Mouse (Mus musculus) lung, postnatal 4 days (tissue): ENCODE results near the gene Lrrc8d.

Source experiments
- DNase-seq, 2 experiments: peaks; one replicate each; pipeline ENCODE4 v3.0.0; 2021

The Lrrc8d gene

DNA sequence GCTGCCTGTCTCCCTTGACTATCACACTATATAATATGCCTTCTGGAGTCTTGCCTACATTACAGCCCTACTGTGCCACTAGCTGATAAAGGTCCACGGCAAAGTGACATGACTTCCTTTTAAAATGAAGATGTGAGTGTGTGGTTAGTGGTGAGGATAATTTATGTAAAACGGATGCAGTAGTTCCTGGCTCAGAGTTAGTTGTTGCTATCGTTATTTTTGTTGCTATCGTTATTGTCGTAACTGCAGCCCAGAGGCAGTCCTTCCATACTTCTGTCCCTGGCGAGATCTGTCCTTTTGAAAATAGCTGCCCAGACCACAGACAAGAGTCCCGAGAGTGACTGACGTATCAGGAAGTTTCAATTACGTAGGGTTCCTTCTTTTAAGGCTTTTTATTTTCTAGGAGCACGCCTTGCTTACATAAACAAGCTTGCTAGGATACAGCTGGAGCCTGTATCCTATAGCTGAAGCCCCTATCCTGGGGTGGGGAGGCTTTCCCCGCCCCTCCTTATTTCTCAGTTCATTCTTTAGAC lies 18.4 kb downstream of the Lrrc8d start:
- DNase-seq, result peak in 1 of 2 experiments; percentile 50

- no peak for DNase-seq
Measured at GRCm38 (mm10) chr5:105721267-105721666, 21.5 kb downstream of the Lrrc8d start.

- no peak for DNase-seq
Measured at GRCm38 (mm10) chr5:105722807-105723206, 23.0 kb downstream of the Lrrc8d start.

- no peak for DNase-seq
Measured at GRCm38 (mm10) chr5:105730193-105730831, 30.5 kb downstream of the Lrrc8d start.

GRCm38 (mm10) chr5:105731173-105731626 lies 31.4 kb downstream of the Lrrc8d start:
- peak; percentile 42 to 50 for DNase-seq

DNA sequence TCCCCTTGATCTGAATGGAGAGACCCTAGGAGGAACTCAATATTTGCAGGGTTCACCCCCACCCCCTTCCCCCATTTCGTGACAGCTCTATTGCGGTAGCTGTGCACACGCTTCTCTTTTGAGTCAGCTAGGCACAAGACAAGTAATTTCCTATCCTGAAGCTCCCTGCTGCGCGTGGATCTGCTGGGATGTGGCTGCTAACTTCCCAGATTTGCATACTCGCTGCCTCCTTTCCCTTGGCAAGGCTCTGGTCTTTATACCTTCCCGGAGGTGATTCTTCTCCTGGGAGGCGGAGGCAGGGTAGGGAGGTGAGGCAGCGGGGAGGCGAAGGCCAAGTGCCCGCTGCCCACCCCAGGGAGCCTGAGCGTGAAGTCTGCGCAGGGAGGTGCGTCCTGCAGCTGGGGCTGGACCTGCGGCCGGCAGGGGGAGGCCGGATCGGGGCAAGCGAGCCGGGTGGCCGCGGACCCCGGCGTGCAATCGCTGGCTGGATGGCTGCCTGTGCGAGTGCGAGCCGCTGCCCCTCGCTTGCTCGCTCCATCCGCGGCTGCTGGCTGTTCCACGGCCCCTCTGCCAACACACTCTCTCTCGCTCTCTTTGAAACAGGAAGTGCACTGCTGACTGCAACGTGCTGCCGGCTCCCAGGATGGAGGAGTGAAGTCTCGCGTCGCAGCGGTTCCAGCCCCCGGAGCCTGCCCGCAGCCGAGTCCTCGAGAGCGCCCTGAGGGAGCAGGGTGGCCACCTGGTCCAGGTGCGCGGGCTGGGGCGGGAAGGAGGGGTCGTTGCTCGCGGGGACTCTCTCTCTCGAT lies 32.1 kb downstream of the Lrrc8d start:
- DNase-seq, result peak; percentile 73 to 85

GRCm38 (mm10) chr5:105732433-105732891 lies 32.7 kb downstream of the Lrrc8d start:
- DNase-seq, result peak; percentile 62 to 80

- peak in 1 of 2 experiments; percentile 46 for DNase-seq
Measured at GRCm38 (mm10) chr5:105733226-105733625, 33.5 kb downstream of the Lrrc8d start.

DNA sequence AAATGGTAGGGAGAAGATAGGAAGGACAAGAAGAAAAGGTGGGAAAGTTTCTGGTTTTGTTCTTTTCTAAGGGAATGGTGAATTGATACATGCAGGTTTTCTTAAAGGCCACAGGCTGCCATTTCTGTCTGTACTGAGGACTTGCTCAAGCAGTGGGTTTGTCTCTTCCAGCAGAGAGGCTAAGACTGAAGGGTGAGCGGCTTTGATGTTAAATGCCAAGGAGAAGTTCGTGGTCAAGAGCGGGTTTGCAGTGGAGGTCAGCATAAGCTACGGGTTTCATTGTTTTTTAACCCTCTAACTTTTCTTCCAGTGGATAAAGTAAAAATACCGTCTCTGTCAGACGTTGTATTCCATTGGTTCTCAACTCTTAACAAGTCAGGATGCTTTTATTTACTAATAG lies 36.6 kb downstream of the Lrrc8d start:
- DNase-seq, result no peak

- DNase-seq, result no peak
Measured at GRCm38 (mm10) chr5:105737145-105737544, 37.4 kb downstream of the Lrrc8d start.

- no peak for DNase-seq
Measured at GRCm38 (mm10) chr5:105740437-105740836, 40.7 kb downstream of the Lrrc8d start.

DNA sequence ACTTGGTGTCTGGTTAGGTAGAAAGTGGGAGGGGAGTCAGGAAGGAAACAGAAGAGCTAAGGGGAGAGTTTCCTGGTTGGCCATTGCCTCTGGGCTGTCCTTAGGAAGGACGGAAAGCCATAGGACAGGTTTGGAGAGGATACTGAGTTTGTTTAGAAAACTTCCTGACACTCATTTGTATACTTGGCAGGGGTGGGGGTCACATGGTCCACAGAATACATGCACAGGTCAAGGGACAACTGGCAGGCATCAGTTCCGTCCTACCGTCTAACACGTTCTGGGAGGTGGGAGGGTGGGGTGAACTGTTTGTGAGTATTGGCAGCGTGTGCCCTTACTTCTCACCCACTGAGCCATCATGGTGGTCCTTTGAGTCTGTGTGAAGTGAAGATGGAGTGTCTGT lies 42.9 kb downstream of the Lrrc8d start:
- peak; percentile 37 to 47 for DNase-seq

GRCm38 (mm10) chr5:105745324-105745723 lies 45.6 kb downstream of the Lrrc8d start:
- peak; percentile 48 to 49 for DNase-seq

DNA sequence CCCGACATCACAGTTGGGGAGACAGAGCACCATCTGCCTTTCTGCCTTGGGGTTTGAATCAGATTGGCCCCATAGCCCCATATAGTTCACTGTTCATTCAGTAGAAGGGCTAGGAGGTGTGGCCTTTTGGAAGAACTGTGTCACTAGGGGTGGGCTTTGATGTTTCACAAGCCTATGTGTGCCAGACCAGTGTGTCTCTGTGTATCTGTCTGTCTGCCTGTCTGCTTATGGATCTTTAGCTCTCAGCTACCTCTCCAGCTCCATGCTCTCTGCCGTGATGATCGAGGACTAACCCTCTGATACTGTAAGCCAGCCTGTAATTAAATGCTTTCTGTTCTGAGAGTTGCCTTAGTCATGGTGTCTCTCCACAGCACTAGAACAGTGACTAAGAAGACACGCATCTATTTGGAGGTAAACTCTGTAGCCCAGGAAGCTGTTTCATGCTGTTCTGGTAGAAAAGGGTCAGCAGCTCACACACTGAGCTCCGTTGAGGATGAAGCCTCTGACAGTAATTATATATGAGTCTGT lies 46.2 kb downstream of the Lrrc8d start:
- no peak for DNase-seq

DNA sequence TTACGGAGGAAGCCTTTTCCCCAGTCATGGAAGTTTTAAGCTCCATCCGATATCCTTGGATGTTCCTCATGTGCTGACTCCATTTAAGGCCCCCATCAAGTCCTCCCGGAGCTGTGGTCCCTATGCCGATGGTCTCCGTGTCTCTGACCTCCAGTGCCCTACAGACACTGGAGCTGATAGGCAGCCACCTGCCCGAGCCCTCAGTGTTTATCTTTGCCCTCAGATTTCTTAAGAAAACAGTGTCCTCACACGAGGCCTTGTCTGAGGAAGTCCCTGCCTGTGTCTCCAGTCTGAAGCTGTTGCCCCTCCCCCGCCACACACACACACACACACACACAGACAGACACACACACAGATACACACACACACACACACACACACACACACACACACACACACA lies 55.0 kb downstream of the Lrrc8d start:
- no peak for DNase-seq

DNA sequence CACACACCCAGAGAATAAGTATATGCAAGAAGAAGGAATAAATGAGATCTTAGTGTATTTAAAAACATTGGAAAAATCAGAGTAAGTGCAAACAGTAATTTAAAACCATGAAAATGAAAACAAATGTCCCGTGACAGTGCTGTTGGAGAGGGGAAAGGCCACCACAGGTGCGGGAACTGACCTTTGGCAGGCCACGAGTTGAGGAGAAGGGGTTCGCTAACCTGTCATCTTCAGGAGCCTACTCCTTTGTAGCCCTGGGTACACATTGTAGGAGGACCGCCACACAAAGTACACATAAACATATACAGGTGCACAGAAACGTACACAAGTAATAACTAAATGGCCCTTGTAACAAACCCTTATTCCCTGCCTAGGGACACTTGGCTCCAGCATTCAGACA lies 55.7 kb downstream of the Lrrc8d start:
- DNase-seq, result no peak

DNA sequence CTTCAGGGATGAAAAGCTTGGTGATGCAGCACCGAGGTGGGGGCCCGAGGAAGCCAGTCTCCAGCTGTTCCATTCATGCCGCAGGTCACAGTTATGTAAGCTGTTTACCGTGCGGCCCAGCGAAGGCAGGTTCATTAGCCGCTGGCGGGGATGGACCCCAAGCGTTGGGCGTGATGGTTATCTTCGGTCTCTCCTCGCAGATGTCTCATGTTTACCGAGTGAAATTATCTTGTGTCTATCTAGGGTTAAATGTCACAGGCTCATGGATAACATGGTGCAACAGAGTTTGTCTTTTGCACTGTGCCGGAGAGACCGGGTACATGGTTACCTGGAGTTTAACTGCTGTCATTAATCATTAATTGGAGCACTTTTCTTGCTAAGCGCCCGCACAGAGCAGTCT lies 58.2 kb downstream of the Lrrc8d start:
- no peak for DNase-seq

- DNase-seq, result no peak
Measured at GRCm38 (mm10) chr5:105758866-105759265, 59.1 kb downstream of the Lrrc8d start.

- no peak for DNase-seq
Measured at GRCm38 (mm10) chr5:105761848-105762482, 62.2 kb downstream of the Lrrc8d start.

DNA sequence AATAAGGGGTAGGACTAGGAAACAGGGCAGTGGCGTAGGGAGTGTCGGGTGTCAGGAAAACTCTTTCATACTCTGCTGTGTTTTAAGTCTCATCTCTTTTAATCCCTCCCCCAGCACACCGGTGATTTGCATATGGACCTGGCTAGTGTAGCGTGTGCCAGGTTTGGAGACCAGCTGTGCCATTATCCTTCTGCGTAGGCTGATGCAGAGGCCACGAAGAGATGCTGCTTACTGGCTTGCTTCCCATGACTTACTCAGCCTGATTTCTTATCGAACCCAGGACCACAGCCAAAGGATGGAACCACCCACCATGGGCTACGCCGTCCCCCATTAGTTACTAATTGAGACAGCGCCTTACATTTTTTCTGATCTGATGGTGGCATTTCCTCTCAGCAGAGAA lies 64.6 kb downstream of the Lrrc8d start:
- DNase-seq, result no peak

GRCm38 (mm10) chr5:105765386-105765785 lies 65.6 kb downstream of the Lrrc8d start:
- no peak for DNase-seq

DNA sequence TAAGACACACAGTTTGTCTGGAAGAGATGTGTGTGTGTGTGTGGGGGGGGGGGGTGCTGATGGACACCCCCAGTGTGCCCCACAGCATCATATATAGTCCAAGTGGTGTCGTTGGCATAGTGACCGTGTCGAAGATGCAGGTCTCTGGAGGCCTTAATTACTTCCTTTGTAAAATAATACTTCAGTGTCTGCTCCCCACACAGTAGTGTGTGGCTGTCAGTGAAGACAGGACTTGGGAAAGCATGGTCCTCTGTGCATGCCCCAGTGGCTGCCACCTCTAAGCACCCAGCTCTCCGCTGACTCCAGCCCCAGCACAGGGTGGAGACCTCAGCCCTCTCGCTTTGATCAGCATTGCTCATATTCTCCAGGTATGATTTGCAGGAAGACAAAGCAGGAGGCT lies 76.6 kb downstream of the Lrrc8d start:
- no peak for DNase-seq

- DNase-seq, result no peak
Measured at GRCm38 (mm10) chr5:105776978-105777593, 77.3 kb downstream of the Lrrc8d start.
